Mouse (Mus musculus): ENCODE data around the gene Nbeal2.

GRCm38 (mm10) chr9:110635225-110635624, 18.7 kb downstream of the Nbeal2 start:
- TF ChIP-seq POLR2A (IDR thresholded peaks at IDR 0.05; ENCODE audit: low read depth, low read length) (no peak), CTCF (IDR thresholded peaks at IDR 0.05; ENCODE audit: extremely low read depth, insufficient read depth, insufficient read length, insufficient replicate concordance) (peak; percentile 99)
